Mouse (Mus musculus) heart, embryonic 16.5 days (tissue): ENCODE measurements at regions not wholly inside any gene's neighbourhood (a gene's known extent, or its start where the extent isn't known, plus 50 kb on each side); places are given as distances from the start of the nearest gene placed in this dataset.
A peak's percentile ranks its signal among the peaks of the same experiment; 100 is the strongest.

Experiments used
- ATAC-seq: fragments of 200-750 bp; cut with Nextera tagmentation; replicated peaks from 2 replicates; pipeline ENCODE4 v1.8.0; 2017; ENCODE audit warnings: moderate number of reproducible peaks; ENCODE audit not compliant: insufficient read depth, low FRiP score; ENCODE audit errors: extremely low read depth
- H3K27ac ChIP-seq: fragments of 300-500 bp; sonication (generic); 2 replicates; pipeline ENCODE4 v1.5.1; 2014; ENCODE audit warnings: mild to moderate bottlenecking, low read length, control low read depth, moderate library complexity
- H3K27me3 ChIP-seq: fragments of 300-500 bp; sonication (generic); 2 replicates; pipeline ENCODE4 v1.6.1; 2014; ENCODE audit warnings: low read length, mixed read lengths; ENCODE audit not compliant: control insufficient read depth, insufficient read depth
- H3K36me3 ChIP-seq: fragments of 300-500 bp; sonication (generic); 2 replicates; pipeline ENCODE4 v1.6.1; 2014; ENCODE audit not compliant: control insufficient read depth, insufficient read depth
- H3K4me1 ChIP-seq: fragments of 300-500 bp; sonication (generic); 2 replicates; pipeline ENCODE4 v1.6.1; 2014; ENCODE audit warnings: low read length, mixed read lengths; ENCODE audit not compliant: control insufficient read depth, insufficient read depth
- H3K4me2 ChIP-seq: fragments of 300-500 bp; sonication (generic); 2 replicates; pipeline ENCODE4 v1.6.1; 2014; ENCODE audit warnings: low read depth, mild to moderate bottlenecking, control low read depth, low read length
- H3K4me3 ChIP-seq: fragments of 300-500 bp; sonication (generic); 2 replicates; pipeline ENCODE4 v1.5.1; 2014; ENCODE audit warnings: mild to moderate bottlenecking, control low read depth, low read length
- H3K9ac ChIP-seq: fragments of 300-500 bp; sonication (generic); 2 replicates; pipeline ENCODE4 v1.6.1; 2014; ENCODE audit warnings: low read length, control low read depth
- H3K9me3 ChIP-seq: fragments of 300-500 bp; sonication (generic); replicated peaks from 2 replicates; pipeline ENCODE4 v1.6.1; 2016; ENCODE audit warnings: low read length; ENCODE audit not compliant: control insufficient read depth
- WGBS: fragments of 180-500 bp; shearing (Covaris S2); extraction: QIAGEN DNeasy Blood & Tissue Kit; methylation state at CpG from one replicate; pipeline ENCODE4 v1.1.7; 2014; 5-methylcytosine and 5-hydroxymethylcytosine counted together

GRCm38 (mm10) chr2:80794148-80794507 lies 177.1 kb downstream of the Nup35 start:
- Histone ChIP-seq H3K4me2 (no peak overlapping the region), H3K27ac (no peak overlapping the region), H3K4me3 (no peak overlapping the region), H3K36me3 (no peaks in the 10 kb centered on the region), H3K9ac (no peak overlapping the region), H3K9me3 (no peaks in the 10 kb centered on the region), H3K4me1 (no peaks in the 10 kb centered on the region), H3K27me3 (no peaks in the 10 kb centered on the region)
- WGBS = 81% methylated on average over 7 of the region's 7 CpGs
- no peak for ATAC-seq

- H3K4me3 ChIP-seq = no peak overlapping the region
- no peaks in the 10 kb centered on the region for H3K27me3 ChIP-seq
- 42% methylated on average over 2 of the region's 2 CpGs for WGBS
- H3K27ac ChIP-seq = no peak overlapping the region
- no peaks in the 10 kb centered on the region for H3K4me1 ChIP-seq
- no peak overlapping the region for H3K4me2 ChIP-seq
- no peaks in the 10 kb centered on the region for H3K9me3 ChIP-seq
- no peak overlapping the region for H3K9ac ChIP-seq
- ATAC-seq = no peak
- H3K36me3 ChIP-seq = no peaks in the 10 kb centered on the region
Observed at GRCm38 (mm10) chr2:80819268-80819667, 202.2 kb downstream of the Nup35 start.

GRCm38 (mm10) chr2:80851056-80851455 lies 234.0 kb downstream of the Nup35 start:
- peaks cover 8% of the 10 kb centered on the region for H3K4me1 ChIP-seq
- no peak overlapping the region for H3K4me2 ChIP-seq
- 66% methylated on average over 1 of the region's 1 CpGs for WGBS
- H3K4me3 ChIP-seq = no peak overlapping the region
- no peak for ATAC-seq
- no peak overlapping the region for H3K9ac ChIP-seq
- no peaks in the 10 kb centered on the region for H3K9me3 ChIP-seq
- no peaks in the 10 kb centered on the region for H3K36me3 ChIP-seq
- H3K27ac ChIP-seq = no peak overlapping the region
- no peaks in the 10 kb centered on the region for H3K27me3 ChIP-seq

GRCm38 (mm10) chr2:80855214-80855613 lies 238.2 kb downstream of the Nup35 start:
- H3K9ac ChIP-seq = no peak overlapping the region
- H3K27ac ChIP-seq = peak overlapping the region; percentile 42; the same call in 1 of the 2 replicates
- H3K4me2 ChIP-seq = no peak overlapping the region
- H3K36me3 ChIP-seq = no peaks in the 10 kb centered on the region
- no peaks in the 10 kb centered on the region for H3K27me3 ChIP-seq
- ATAC-seq = peak; percentile 63
- H3K4me3 ChIP-seq = no peak overlapping the region
- no peaks in the 10 kb centered on the region for H3K9me3 ChIP-seq
- 32% methylated on average over 4 of the region's 4 CpGs for WGBS
- H3K4me1 ChIP-seq = peaks cover 8% of the 10 kb centered on the region

DNA sequence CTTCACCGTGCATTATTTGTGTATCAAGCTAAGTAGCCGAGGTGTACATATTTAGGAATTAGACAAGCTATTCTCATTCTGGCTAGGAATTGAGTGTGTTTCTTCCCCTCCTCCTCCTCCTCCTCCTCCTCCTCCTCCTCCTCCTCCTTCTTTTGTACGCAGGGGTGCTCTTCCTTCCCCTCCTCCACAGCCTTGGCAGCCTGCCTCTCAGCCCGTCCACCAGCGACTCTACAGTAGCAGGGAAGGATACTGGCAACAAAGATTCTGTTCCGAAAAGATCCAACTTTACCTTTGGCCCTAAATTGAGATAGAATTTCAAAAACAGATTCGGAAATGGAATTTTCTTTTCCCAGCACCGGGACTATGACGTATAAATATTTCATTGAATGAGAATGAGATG lies 253.0 kb downstream of the Nup35 start:
- H3K4me3 ChIP-seq = no peak overlapping the region
- H3K36me3 ChIP-seq = no peaks in the 10 kb centered on the region
- H3K27me3 ChIP-seq = no peaks in the 10 kb centered on the region
- no peaks in the 10 kb centered on the region for H3K9me3 ChIP-seq
- no peak for ATAC-seq
- H3K4me2 ChIP-seq = no peak overlapping the region
- H3K27ac ChIP-seq = no peak overlapping the region
- WGBS = 64% methylated on average over 9 of the region's 9 CpGs
- H3K4me1 ChIP-seq = peaks cover 2% of the 10 kb centered on the region; the same call in 1 of the 2 replicates
- H3K9ac ChIP-seq = no peak overlapping the region

DNA sequence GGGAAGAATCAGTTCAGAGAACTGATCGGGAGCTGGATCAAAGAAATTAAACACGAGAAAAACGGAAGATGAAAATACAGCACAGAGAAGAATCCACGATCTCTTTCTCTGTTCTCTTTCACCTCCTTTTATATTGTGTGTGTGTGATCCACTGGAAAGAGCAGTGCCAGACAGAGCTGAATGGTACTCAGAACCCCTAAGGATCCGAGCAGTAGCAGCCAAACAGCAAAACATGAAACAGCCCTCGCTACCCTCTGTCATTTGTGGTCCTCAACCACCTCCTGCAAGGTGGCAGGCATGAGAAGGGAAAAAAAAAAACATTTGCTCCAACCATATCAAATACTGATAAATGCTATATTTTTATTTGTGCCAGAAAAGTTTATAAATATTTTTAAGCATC lies 253.4 kb downstream of the Nup35 start:
- 79% methylated on average over 6 of the region's 6 CpGs for WGBS
- no peak overlapping the region for H3K4me3 ChIP-seq
- H3K4me2 ChIP-seq = no peak overlapping the region
- no peak for ATAC-seq
- no peaks in the 10 kb centered on the region for H3K27me3 ChIP-seq
- no peaks in the 10 kb centered on the region for H3K36me3 ChIP-seq
- peaks cover 2% of the 10 kb centered on the region; the same call in 1 of the 2 replicates for H3K4me1 ChIP-seq
- H3K27ac ChIP-seq = no peak overlapping the region
- no peak overlapping the region for H3K9ac ChIP-seq
- H3K9me3 ChIP-seq = no peaks in the 10 kb centered on the region

DNA sequence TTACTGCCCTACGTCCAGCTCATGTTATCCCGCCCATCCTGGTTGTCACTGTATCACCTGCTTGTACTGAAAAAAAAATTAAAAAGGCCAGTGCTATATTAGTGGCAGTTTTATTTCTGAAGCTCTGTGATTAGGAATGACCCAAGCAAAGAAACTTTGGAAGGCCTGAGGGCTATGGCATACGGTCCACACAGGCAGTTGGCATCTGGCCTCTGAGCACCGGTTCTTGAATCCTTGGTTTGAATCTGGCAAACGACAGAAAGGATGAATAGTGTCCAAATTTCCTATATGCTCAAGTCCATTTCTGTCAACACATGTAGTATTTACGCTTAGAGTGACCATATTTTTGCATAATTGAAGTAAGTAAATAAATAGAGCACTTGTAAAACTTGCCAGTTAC lies 254.3 kb downstream of the Nup35 start:
- peaks cover 2% of the 10 kb centered on the region; the same call in 1 of the 2 replicates for H3K4me1 ChIP-seq
- H3K27me3 ChIP-seq = no peaks in the 10 kb centered on the region
- no peak overlapping the region for H3K27ac ChIP-seq
- H3K9ac ChIP-seq = no peak overlapping the region
- ATAC-seq = no peak
- 82% methylated on average over 6 of the region's 6 CpGs for WGBS
- H3K4me3 ChIP-seq = no peak overlapping the region
- no peak overlapping the region for H3K4me2 ChIP-seq
- no peaks in the 10 kb centered on the region for H3K36me3 ChIP-seq
- no peaks in the 10 kb centered on the region for H3K9me3 ChIP-seq

- Histone ChIP-seq H3K27ac (no peak overlapping the region), H3K4me3 (no peak overlapping the region), H3K9ac (no peak overlapping the region), H3K27me3 (no peaks in the 10 kb centered on the region), H3K9me3 (no peaks in the 10 kb centered on the region), H3K4me2 (no peak overlapping the region), H3K36me3 (no peaks in the 10 kb centered on the region), H3K4me1 (no peaks in the 10 kb centered on the region; the same call in 1 of the 2 replicates)
- ATAC-seq = no peak
- 86% methylated on average over 2 of the region's 2 CpGs for WGBS
Observed at GRCm38 (mm10) chr2:80878437-80878836, 261.4 kb downstream of the Nup35 start.

- Histone ChIP-seq H3K4me1 (no peaks in the 10 kb centered on the region), H3K27me3 (no peaks in the 10 kb centered on the region), H3K27ac (no peak overlapping the region), H3K9me3 (no peaks in the 10 kb centered on the region), H3K4me3 (no peak overlapping the region), H3K9ac (no peak overlapping the region), H3K36me3 (no peaks in the 10 kb centered on the region), H3K4me2 (no peak overlapping the region)
- 83% methylated on average over 5 of the region's 5 CpGs for WGBS
- no peak for ATAC-seq
Observed at GRCm38 (mm10) chr2:80884231-80884630, 267.2 kb downstream of the Nup35 start.

GRCm38 (mm10) chr2:80902050-80902449 lies 285.0 kb downstream of the Nup35 start:
- H3K27ac ChIP-seq = no peak overlapping the region
- no peaks in the 10 kb centered on the region for H3K36me3 ChIP-seq
- H3K9me3 ChIP-seq = no peaks in the 10 kb centered on the region
- H3K27me3 ChIP-seq = no peaks in the 10 kb centered on the region
- no peak for ATAC-seq
- H3K9ac ChIP-seq = no peak overlapping the region
- no peak overlapping the region for H3K4me2 ChIP-seq
- 81% methylated on average over 3 of the region's 3 CpGs for WGBS
- no peak overlapping the region for H3K4me3 ChIP-seq
- H3K4me1 ChIP-seq = no peaks in the 10 kb centered on the region
